Mouse (Mus musculus): Measurements from ENCODE around the gene Olfr129.

- TF ChIP-seq POLR2A (IDR thresholded peaks at IDR 0.05; ENCODE audit: insufficient read depth, low read depth, low read length), result no peak
- no peak for TF ChIP-seq CTCF (IDR thresholded peaks at IDR 0.05)
Measured at GRCm38 (mm10) chr17:38016341-38016740, 43.5 kb downstream of the Olfr129 start.
